Mouse (Mus musculus) testis, adult 2 months (tissue): ENCODE measurements around the gene Foxd3.

Experiments used
- CTCF ChIP-seq: fragments of 200-500 bp; IDR thresholded peaks from 2 replicates; pipeline ENCODE4 v1.5.1; 2012; ENCODE audit warnings: low read depth, mild to moderate bottlenecking, inconsistent platforms, low read length, moderate library complexity; ENCODE audit not compliant: control insufficient read depth, insufficient read depth, insufficient replicate concordance
- POLR2A ChIP-seq: fragments of 200-500 bp; IDR thresholded peaks from 2 replicates; pipeline ENCODE4 v1.6.1; 2012; ENCODE audit warnings: low read depth, mild to moderate bottlenecking, inconsistent platforms, low read length, moderate library complexity; ENCODE audit not compliant: control insufficient read depth

DNA sequence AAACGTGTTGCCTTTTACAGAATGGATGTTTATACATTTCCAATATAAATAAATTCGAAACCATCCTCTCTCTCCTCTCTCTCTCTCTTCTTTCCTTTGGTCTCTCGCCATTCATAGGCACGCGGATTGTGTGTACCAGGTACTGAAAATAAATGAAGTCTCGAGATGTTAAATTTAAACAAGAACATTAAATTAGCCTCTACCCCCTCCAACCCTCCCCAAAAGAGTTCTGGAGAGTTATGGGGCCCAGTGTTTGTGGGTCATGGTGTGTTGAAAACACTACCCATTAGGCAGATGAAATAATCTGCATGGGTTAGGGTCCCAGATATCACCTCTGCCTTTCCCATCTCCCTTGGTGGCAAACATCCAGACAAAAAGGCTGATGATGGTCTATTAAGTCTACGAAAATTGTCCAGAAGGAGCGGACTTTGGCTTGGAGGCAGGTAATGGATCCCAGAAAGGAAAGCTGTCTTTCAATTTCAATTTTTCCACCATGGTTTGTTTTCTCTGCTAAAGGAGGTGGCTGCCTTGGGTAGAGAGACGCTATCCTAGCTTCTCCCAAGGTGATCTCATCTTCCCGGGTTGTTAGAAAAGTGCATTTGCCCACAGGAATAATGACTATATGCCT lies 4.2 kb upstream of the Foxd3 start:
- TF ChIP-seq POLR2A (no peak), CTCF (no peak)
